Mouse (Mus musculus) embryo, embryonic 10.5 days (tissue): ENCODE results near the gene Pck1.
"Not testable (repeated sequence)": the region's sequence is repeated elsewhere in the genome, so short reads cannot be mapped to it uniquely, and the experiment has no call there.

Experiments used
- DNase-seq: peaks from one replicate; pipeline ENCODE4 v3.0.0-alpha.2; 2015; ENCODE audit warnings: low spot score

Gene Pck1

GRCm38 (mm10) chr2:173152436-173153151 lies at the start of gene Pck1:
Gene Pck1, plus strand, starts transcription at chr2:173153048.
- no peak for DNase-seq

GRCm38 (mm10) chr2:173106409-173106808 lies 46.4 kb upstream of the Pck1 start:
- no peak for DNase-seq

DNA sequence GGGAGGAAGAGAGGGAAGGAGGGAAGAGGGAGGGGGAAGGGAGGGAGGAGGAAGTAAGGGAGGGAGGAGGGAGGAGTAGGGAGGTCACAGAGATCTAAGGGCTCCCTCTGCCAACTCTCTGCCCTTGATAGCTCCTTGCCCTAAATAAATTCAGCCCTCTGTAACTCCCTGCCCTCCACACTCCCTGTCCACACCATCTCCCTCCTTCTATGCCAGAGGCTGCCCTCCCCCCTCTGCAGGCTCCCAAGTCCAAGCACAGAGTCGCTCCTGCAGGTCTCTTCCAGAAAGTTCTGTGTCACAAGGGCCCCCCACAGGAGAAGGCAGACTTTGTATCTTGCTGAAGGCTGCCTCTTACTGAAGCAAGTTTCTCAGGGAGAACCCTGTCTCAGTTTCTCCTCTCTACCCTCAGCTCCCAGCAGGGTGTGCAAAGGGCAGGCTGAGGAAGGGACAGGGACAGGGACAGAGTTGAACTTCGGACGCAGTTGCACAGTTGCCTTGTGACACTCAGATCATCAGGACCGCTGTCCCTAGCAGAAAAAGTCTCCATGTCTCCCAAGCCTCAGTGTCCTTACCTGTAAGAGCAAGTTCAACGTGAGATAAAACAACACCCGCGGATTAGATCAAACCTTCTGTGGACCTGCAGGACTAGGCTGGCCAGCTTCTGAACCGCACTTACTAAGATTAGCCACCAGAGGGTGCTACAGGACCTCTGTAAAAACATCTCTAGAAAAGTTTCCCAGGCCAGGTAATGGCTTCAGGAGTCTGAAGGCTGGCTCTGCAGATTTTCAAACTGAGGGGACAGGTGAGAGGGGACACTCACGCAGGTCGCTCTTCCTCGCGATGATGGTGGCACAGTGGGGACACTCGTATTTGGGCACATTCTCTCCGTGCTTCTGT lies 45.7 kb upstream of the Pck1 start:
- peak; percentile 86 for DNase-seq

DNA sequence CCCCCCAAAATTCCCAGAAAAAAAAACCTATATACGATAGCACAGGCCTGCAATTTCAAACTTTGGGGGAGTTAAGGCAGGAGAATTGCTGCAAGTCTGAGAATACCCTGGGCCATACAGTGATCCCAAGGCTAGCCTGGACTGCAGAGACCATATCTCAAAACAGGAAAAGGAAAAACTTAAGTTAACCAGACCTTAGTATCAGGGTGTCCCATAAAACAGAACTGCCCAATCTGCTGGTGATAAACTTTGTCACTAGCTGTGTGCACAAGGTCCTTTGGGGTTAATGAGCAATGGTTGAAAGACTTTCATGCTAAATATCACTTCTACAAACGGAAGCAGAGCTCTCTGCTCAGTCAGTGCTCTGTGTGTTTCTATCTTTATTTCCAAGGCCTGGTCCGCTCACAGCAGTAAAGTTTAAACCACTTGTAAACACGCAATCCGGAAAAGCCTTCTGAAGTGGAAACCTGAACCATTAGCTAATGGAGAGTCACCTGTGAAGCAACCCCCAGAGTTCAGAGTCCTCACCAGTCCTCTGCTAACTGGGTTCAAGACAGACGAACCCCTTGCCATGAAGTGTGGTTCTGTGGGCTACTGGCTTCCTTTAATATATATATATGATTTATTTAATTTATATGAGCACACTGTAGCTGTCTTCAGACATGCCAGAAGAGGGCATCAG lies 44.2 kb upstream of the Pck1 start:
- DNase-seq = no peak

DNA sequence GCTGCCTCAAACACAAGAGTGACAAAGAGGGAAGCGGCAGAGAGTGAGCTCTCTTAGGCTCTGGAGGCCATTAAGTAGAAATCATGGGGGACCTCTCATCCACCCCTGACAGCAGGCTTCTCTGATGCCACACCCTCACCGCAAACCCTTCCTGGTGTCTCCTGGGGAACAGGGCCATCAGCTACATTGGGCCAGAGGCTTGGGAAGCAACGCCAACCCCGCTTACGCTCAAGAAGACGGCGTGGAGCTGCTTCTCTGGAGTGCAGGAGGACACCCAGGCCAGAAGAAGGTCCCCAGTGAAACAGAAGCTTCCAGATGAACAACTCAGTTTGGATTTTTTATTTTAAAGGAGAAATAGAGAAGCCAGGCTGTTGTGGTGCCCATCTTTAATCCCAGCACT lies 43.3 kb upstream of the Pck1 start:
- DNase-seq = no peak

DNA sequence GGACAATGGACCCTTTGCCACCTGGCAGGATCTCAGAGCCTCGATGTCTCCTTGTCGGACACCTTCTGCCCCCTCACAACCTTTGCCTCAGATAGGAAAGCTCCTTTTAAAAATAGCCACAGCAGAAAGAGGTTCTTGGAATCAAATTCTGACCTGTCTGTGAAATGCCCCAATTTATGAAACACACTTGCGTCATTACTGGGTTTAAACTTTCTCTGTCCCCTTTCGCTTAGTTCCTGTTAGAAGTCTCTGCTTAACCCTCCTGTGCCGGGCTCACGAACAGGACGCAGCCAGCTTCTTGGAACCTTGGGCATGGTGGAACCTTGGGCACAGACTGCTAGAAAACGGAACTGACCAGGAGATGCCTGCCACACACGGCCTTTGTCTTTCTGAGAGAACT lies 42.3 kb upstream of the Pck1 start:
- DNase-seq = no peak

DNA sequence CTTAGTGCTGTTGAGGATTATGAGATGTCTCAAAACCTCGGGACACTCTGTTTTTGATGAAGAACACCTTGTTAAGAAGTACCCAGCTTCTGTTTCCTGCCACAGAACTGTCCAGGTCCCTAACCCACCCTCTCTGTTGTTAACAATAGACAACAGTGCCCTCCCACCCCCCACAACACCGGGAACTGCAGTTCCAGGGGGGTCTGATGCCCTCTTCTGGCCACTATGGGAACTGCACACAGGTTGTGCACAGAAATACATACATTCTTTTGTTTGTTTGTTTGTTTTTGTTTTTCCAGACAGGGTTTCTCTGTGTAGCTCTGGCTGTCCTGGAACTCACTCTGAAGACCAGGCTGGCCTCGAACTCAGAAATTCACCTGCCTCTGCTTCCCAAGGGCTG lies 39.1 kb upstream of the Pck1 start:
- not testable (repeated sequence) for DNase-seq

DNA sequence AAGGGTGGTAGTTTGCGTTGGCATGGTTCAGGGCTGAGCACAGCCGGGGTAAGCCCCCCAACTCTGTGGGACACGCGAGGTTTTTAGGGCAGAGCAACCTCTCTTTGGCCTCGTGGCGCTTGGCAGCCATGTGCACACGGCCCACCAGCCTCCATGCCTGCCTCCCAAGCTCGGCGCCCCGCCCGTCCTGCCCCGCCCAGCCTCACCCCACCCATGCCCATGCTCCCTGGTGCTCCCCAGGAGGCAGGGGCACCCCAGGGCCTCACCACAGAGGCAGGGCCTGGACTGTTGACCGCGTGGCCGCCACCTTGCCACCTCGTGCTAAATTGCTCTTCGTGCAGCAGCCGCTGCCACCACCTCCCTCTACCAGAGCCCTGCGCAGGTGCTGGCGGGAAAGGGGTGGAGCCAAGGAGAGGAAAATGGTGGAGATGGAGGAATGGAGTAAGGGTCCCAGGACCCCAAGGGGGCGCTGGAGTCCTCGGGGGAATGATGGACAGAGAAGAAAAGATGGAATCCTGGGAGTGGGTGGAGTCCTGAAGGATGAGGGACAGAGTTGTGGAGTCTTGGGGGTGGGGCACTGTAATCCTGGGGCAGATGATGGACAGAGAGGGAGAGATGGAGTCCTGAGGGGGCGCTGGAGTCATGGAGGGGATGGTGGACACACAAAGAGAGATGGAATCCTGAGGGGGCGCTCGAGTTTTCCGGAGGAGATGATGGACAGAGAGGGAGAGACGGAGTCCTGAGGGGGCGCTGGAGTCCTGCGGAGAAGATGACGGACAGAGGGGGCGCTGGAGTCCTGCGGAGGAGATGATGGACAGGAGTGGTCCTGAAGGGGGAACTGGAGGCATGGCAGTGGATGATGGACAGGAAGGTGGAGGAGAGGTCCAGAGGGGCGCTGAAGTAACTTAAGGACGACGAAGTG lies 33.6 kb upstream of the Pck1 start, which contains the start of gene Ctcfl:
Gene Ctcfl (minus strand): TSS at position 503 of the 922 bp plus-strand sequence.
- DNase-seq = no peak

DNA sequence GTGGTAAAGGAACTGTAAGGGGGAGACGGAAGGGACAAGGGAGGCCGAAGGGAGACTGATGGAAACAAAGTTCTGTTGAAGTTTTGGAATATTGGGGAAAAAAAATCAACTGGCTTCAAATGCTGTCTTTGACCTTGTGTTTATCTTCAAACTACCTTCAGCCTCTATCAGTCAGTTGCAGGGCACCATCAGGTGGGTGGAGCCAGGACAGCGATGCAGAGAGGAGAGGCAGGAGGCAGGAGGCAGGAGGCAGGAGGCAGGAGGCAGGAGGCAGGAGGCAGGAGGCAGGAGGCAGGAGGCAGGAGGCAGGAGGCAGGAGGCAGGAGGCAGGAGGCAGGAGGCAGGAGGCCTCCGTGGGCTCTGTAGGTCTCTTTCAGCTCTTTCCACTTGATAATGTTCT lies 32.7 kb upstream of the Pck1 start:
- not testable (repeated sequence) for DNase-seq

GRCm38 (mm10) chr2:173124022-173124735 lies 28.7 kb upstream of the Pck1 start:
- no peak for DNase-seq

- DNase-seq = no peak
Measured at GRCm38 (mm10) chr2:173126386-173126785, 26.5 kb upstream of the Pck1 start.

GRCm38 (mm10) chr2:173129111-173129510 lies 23.7 kb upstream of the Pck1 start:
- DNase-seq = no peak

GRCm38 (mm10) chr2:173132262-173132661 lies 20.6 kb upstream of the Pck1 start:
- DNase-seq = no peak

- DNase-seq = no peak
Measured at GRCm38 (mm10) chr2:173132794-173133300, 20.0 kb upstream of the Pck1 start.

GRCm38 (mm10) chr2:173134695-173135094 lies 18.2 kb upstream of the Pck1 start:
- DNase-seq = no peak

DNA sequence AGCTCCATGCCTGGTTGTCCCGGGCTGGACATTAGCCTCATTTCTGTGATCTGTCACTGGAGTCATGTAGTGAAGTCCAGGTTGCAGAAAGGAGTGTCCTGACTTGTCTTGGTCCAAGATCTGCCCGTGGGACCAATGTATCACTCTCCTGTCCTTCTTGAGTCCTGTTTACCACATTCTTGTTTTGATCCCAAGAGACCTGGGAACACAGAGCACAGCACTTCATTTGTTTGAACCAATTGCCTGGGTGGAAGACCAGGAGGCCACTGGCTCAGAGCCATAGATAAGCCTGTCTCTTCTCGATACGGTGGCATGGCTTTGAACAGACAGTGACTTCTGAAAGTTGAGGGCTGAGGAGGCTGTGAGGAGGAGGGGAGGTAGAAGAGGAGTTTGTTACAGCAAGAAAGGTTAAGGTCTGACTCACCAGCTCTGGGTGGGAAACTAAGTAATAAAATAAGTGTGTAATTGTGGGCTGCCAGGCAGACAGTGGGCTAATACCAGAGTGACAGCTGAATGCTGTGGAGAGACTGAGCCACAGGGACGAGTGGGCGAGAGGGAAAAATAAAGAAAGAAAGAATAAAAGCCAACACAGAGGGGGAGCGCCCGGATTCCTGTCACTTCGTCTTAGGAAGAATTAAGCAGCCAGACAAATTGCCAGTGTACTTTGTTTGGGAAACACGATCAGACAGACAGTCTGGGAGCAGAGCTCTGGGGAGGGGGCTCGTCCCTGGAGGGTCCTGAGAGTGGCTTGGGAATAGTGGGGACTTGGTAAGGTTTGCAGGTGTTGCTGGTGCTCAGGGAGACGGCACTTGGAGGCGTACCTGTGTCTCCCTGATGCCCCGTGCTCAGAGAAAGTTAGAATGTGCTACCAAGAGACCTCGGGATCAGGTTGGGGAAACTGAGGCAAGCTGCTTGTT lies 14.3 kb upstream of the Pck1 start:
- no peak for DNase-seq

DNA sequence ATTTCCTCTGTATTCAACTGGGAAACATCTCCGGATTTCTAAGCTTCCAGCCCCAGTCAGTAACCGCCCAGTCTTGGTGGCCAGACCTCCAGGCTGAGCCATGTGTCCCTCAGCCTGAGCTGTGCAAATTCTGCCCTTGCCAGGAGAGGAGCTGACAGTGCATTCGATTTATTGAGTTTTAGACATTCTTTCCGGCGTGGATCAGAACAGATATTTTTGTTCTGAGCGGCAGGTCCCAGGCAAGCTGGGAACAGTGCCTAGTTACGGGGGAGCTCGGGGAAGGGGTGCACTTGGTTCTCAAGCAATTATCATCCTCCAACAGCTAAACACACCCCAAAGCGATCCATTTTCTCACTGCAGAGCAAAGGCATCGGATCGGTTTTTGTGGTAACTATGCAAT lies 9.2 kb upstream of the Pck1 start:
- DNase-seq = no peak

GRCm38 (mm10) chr2:173145808-173146207 lies 7.0 kb upstream of the Pck1 start:
- DNase-seq = no peak

DNA sequence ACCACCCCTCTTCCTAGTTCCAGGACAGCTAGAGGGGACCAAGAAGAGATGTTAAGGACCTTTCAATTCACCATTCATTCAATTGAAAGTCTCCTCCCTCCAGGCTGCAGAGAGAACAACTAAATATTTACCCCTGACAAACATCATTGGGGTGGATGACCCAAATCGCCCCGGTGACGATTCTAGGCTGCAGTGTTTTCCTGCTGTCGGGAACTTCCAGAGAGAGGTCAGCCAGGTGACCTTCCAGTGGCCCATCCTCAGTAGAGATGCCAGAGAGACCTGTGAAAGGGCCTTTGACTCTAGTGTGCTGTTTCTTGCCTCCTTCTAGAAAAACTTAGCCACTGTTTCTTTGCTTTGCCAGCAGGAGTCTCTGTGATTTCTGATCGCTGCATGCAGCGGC lies 6.1 kb upstream of the Pck1 start:
- DNase-seq = no peak

GRCm38 (mm10) chr2:173148001-173148400 lies 4.8 kb upstream of the Pck1 start:
- DNase-seq = no peak
